Mouse (Mus musculus): Measurements from ENCODE around the gene Prox2.

The Prox2 gene

GRCm38 (mm10) chr12:85091190-85091589 lies 19.4 kb downstream of the Prox2 start:
- no peak for DNase-seq

DNA sequence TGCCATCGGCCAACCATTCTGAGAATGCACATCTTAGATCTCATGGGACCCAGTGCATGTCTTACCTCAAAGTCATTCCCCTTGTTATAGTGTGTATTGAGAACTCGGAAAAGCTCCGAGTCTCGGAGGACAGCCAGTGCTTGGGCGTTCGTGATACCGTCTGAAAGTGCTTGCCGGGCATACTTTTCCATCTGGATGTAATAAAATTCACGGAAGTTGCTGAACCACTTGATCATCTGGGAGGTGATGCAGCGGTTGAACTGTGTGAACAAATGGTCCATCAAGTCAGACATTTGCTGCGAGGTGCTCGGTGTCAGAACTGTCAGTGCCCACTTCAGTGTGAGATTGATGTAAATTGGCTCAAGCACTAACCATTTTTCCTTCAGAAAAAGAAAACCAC lies 22.7 kb downstream of the Prox2 start:
- no peak for DNase-seq

DNA sequence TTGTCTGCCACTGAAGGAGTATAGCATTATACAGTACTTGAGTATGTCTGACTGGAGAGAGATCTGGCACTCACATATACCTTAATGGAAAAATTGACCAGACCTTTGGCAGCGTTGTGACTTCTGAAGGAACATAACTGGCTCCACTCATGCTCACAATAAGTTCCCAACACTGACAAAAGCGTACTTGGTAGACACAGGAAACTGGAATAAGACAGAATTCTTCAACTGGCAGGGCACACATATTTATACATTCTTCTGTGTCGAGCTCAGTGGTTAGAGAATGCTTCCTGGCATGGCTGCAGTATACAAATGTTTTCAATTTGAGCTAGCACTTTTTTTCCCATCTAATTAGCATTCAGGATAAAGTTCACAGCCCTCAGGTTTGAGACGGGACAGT lies 25.6 kb downstream of the Prox2 start:
- no peak for DNase-seq

- DNase-seq, result no peak
These were observed 26.3 kb downstream of the Prox2 start for GRCm38 (mm10) chr12:85084257-85084656.

DNA sequence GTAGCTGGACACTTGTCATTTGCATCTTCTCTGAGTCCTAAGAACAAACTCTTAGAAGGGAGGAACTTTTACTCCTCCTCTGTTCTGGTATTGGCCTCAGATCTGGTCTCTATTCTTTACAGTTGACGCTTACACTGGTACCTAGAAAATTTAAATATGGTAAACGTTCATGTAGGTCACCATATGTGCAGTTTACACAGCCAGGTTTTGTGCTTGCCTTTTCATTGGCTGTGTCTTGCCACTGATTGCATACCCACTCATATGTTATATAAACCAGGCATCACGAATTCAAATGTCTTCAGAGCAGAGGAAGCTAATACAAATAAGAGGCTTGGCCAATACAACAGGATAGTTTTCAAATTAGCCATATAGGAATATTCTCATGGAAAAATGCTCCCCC lies 33.5 kb downstream of the Prox2 start:
- no peak for DNase-seq

GRCm38 (mm10) chr12:85071043-85071442 lies 39.5 kb downstream of the Prox2 start:
- no peak for DNase-seq

GRCm38 (mm10) chr12:85051218-85051617 lies 59.3 kb downstream of the Prox2 start:
- no peak for DNase-seq

All from lung, postnatal 4 days (tissue).